13 mouse cellular contexts compared by ENCODE assay signal in the genomic region with DNA sequence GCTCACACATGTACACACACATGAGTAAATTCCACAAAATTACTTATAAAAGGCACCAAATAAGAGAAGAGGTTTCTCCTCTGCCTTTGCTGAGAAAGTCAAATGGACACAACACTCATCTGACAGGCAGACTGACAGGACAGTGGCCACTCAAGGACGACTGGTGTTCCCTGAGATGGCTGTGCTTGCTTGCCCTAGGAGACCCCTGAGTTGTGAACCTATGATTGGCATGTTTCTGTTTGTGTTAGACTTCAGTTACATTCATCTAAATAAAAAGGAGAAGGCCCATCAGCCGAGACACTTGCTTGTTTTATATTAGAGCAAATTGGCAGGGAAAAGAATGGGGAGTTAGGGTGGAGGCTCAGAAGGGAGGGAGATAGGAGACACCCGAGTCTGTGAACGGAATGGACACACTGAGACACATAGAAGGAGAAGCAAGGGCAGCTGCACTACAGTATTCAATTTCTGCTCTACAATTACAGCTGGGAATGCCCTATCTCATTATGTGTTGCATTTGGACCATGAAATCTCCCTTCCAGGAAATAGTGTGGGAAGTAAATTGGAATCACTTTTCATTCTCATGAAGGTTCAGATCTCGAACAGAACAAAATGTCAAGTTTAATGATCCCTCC.
"Had no signal": no experiment of that assay in that cellular context is flagged by ENCODE, and none has a peak within 500 bp of the region (broad histone marks: within the 10 kb centered on the region; RNA-seq: fewer than 3 reads in every experiment).

No protein-coding gene starts in this region.

- H3K9ac ChIP-seq: limb, embryonic 12.5 days; liver, embryonic 14.5 days; midbrain, embryonic 13.5 days; neural tube, embryonic 12.5 days had no signal

- DNase-seq: kidney, adult 11 months; kidney, postnatal 14 days; layer of hippocampus, adult 9-11 months; layer of hippocampus, postnatal 36 days; lung, adult 18-20 months; right cerebral cortex, adult 18-20 months; right cerebral cortex, postnatal 25 days; thymus, postnatal 4 days had no signal

- H3K4me3 ChIP-seq: limb, embryonic 12.5 days; midbrain, embryonic 13.5 days; myocyte; neural tube, embryonic 12.5 days had no signal

- H3K27ac ChIP-seq: limb, embryonic 12.5 days; liver, embryonic 14.5 days; midbrain, embryonic 13.5 days; neural tube, embryonic 12.5 days had no signal

- H3K4me2 ChIP-seq: limb, embryonic 12.5 days; midbrain, embryonic 13.5 days; neural tube, embryonic 12.5 days had no signal

- H3K36me3 ChIP-seq: limb, embryonic 12.5 days; midbrain, embryonic 13.5 days; neural tube, embryonic 12.5 days had no signal

- H3K27me3 ChIP-seq: limb, embryonic 12.5 days; midbrain, embryonic 13.5 days; neural tube, embryonic 12.5 days had no signal

- ATAC-seq: midbrain, embryonic 13.5 days had no signal

- H3K4me1 ChIP-seq: limb, embryonic 12.5 days; midbrain, embryonic 13.5 days; neural tube, embryonic 12.5 days had no signal

- H3K9me3 ChIP-seq: limb, embryonic 12.5 days; midbrain, embryonic 13.5 days; neural tube, embryonic 12.5 days had no signal
